Mouse (Mus musculus) thymus, postnatal 4 days (tissue): ENCODE measurements around the gene Ccdc30.
"Not testable (repeated sequence)": the region's sequence is repeated elsewhere in the genome, so short reads cannot be mapped to it uniquely, and the experiment has no call there.

Experiments
- DNase-seq: peaks from one replicate; pipeline ENCODE4 v3.0.0; 2021

Ccdc30 gene

DNA sequence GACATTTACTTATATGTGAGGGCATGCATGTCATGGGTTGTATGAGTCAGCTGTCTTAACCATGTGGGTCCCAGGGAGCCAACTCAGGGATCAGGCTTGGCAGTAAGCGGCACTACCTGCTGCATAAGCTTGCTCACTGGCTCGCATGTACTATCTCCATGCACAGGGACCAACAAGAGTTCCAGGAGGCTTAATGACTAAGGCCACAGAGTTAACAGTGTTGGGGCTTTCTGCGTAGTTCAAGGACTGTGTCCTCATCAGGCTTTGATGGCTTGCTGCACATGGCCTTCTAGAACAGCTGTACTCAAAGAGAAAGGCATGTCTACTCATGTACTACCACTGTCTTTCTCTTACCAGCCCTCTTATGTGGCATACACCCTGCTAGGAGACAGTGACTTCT lies 114.6 kb downstream of the Ccdc30 start:
- DNase-seq: no peak

DNA sequence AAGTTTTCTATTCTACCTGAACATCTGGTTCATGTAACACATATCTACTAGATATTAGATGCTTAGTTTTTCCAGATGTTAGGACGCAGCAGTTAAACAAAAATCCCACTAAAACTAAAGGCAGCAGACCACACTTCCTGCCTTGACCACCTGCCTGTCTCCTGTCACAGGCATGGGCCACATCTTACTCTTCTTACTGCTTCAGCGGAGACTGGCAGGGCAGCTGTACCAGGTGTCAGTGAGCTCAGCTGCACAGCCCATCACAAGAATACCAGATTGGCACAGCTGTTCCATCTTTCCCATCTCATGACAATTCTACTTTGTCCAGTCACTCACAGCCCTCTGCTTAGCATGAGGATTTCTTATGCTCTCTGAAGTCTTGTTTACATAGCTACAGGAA lies 118.0 kb downstream of the Ccdc30 start:
- DNase-seq: no peak

DNA sequence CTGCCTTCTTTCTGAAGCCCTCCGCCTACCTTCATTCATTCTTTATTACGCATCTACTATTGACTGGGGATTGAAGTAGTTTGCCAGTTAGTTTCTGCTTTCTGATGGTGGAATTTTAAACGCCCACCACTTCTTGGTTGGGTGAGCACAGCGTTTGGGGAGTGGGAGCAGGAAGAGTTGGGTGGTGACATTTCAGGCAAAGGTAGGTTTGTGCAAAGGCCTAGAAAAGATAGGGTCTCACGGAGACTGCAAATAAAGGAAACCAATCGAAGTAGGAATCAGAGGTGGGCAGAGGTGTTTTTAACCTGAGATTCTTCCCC lies 120.2 kb downstream of the Ccdc30 start:
- DNase-seq: no peak

- DNase-seq: peak; percentile 99
Observed at GRCm38 (mm10) chr4:119294415-119295133, 120.7 kb downstream of the Ccdc30 start, which contains the start of gene Ybx1. TSS of gene Ybx1 (minus strand) at chr4:119294604.

DNA sequence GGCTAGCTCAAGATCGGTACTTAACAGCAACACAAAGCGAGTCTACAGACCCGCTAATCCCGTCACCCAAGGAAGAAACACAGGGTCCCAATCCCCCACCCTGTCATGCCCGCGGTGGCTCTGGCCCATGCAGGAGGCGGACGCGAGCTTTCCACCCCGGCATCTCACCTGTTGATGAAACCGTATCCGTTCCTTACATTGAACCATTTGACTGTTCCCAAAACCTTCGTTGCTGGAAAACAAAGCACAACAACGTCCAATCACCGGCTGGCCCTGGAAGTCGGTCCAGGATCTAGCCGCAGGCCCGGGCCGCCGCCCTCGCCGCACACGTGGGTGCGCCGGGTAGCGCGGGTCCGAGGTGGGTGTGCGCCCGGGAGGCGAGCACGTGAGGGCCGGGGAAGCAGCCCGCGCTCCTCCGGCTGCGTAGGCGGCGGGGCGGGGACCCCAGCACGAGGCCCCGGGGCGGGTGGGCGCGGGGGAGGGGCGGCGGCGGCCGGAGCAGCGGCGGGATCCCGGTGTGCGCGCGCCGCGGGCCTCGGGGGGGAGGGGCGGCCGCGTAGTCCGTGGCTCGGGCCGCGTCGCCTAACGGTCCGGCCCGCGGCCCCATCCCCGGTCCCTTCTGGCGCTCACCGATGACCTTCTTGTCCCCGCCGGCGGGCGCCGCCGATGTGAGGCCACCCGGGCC lies 121.6 kb downstream of the Ccdc30 start:
- DNase-seq: peak; percentile 66

GRCm38 (mm10) chr4:119292771-119293573 lies 122.3 kb downstream of the Ccdc30 start:
- DNase-seq: peak; percentile 64

DNA sequence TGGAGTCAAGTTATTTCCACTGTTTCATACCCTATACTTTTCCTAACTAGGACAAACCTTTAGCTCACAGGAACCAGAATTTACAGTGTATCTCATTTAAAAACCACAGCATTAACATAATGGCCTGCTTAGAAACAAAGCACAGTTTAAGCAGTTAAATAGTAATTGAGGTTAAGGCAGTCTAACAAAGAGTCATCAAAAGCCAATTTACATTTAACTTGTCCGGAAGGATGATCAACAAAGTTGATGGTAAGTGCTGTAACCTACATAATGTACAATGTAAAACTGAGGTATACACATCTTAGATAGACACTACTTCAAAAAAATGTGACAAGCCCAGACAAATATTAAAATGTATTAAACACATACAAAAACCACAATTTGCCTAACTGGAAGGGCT lies 123.4 kb downstream of the Ccdc30 start:
- no peak for DNase-seq

- no peak for DNase-seq
Observed at GRCm38 (mm10) chr4:119285336-119285735, 130.0 kb downstream of the Ccdc30 start.

DNA sequence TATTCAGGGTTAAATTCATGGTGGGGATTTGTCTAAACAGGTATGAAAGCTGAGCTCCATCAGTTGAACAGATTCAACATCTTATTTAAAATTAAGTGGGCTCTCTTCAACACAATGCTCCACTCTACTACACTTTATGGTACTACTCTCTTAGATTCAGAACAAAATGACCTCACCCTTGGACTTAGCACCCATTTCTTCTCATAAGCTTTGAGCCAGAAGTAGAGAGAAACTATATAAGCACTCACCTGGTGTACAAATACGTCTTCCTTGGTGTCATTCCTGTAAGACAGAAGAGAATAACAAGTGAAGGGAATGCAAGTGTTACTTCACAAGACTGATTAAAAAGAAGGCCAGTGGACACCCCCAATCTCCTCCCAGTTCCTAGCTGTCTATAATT lies 130.5 kb downstream of the Ccdc30 start:
- no peak for DNase-seq

DNA sequence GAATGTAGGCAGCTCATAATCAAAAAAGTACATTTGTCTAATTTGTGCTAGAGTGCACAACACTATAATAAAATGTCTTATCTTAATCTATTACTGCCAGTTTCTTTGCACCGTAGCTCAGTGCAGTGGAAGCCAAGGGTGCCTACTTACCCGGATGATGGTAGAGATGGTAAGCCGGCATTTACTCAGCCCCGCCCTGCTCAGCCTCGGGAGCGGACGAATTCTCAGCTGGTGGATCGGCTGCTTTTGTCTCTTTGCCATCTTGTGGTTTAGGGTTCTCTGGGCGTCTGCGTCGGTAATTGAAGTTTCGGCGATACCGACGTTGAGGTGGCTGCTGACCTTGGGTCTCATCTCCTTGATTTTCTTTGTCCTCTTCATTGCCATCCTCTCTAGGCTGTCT lies 136.5 kb downstream of the Ccdc30 start:
- DNase-seq: not testable (repeated sequence)

- no peak for DNase-seq
Observed at GRCm38 (mm10) chr4:119275726-119276125, 139.6 kb downstream of the Ccdc30 start.

- no peak for DNase-seq
Observed at GRCm38 (mm10) chr4:119275226-119275625, 140.1 kb downstream of the Ccdc30 start.

GRCm38 (mm10) chr4:119274627-119275026 lies 140.7 kb downstream of the Ccdc30 start:
- DNase-seq: no peak
